Mouse (Mus musculus) stomach, embryonic 15.5 days (tissue): ENCODE results near the gene Dedd. TPM values are rescaled to one million over a fixed set of nuclear protein-coding genes. Genes with fewer than 3 reads are reported as not detected.

Source experiments
- ATAC-seq: fragments of 200-750 bp; cut with Nextera tagmentation; 2 replicates; pipeline ENCODE4 v1.8.0; 2017; ENCODE audit warnings: low read depth, moderate number of reproducible peaks, moderate TSS enrichment; ENCODE audit not compliant: insufficient read depth, low FRiP score
- H3K27ac ChIP-seq: fragments of 300-500 bp; sonication (generic); 2 replicates; pipeline ENCODE4 v1.5.1; 2015; ENCODE audit warnings: mild to moderate bottlenecking, inconsistent platforms
- H3K27me3 ChIP-seq: fragments of 300-500 bp; sonication (generic); replicated peaks from 2 replicates; pipeline ENCODE4 v1.6.1; 2015; ENCODE audit warnings: inconsistent platforms
- H3K36me3 ChIP-seq: fragments of 300-500 bp; sonication (generic); 2 replicates; pipeline ENCODE4 v1.6.1; 2015; ENCODE audit warnings: inconsistent platforms
- H3K4me1 ChIP-seq: fragments of 300-500 bp; sonication (generic); 2 replicates; pipeline ENCODE4 v1.6.1; 2015; ENCODE audit warnings: inconsistent platforms
- H3K4me2 ChIP-seq: fragments of 300-500 bp; sonication (generic); 2 replicates; pipeline ENCODE4 v1.6.1; 2015; ENCODE audit warnings: mild to moderate bottlenecking, inconsistent platforms
- H3K4me3 ChIP-seq: fragments of 300-500 bp; sonication (generic); replicated peaks from 2 replicates; pipeline ENCODE4 v1.5.1; 2015; ENCODE audit warnings: inconsistent platforms
- H3K9ac ChIP-seq: fragments of 300-500 bp; sonication (generic); 2 replicates; pipeline ENCODE4 v1.6.1; 2015; ENCODE audit warnings: inconsistent platforms
- H3K9me3 ChIP-seq: fragments of 300-500 bp; sonication (generic); 2 replicates; pipeline ENCODE4 v1.6.1; 2016; ENCODE audit warnings: inconsistent platforms
- WGBS: fragments of 180-500 bp; shearing (Covaris S2); methylation state at CpG from one replicate; pipeline ENCODE4 v1.1.7; 2015; 5-methylcytosine and 5-hydroxymethylcytosine counted together
- polyA plus RNA-seq: library from polyadenylated mRNA; unstranded; fragments of >200 nt; fragmentation: Nextera tagmentation; extraction: Ambion mirVana; gene quantifications from 2 replicates; pipeline ENCODE4 v1.2.1, GENCODE M21; 2015

The Dedd gene
- polyA plus RNA-seq, 1 experiment from 2014 or later, result 43.1 TPM

DNA sequence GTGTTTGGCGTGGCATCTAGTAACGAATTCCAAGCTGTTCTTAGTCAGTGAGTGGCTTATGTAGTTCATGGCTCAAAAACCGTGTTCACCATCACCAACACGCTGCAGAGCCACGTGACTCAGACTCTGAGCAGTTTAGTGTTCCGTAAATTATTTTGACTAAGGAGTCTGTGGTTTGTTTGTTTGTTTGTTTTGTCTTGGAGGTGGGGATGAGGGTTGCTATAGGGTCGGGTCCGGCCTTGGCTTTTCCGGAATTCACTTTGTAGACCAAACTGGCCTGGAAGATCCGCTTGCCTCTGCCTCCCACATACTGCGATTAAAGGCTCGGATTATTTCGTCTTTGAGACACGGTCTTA lies 17.1 kb downstream of the Dedd start:
- under 1% methylated on average over 14 of the region's 14 CpGs for WGBS
- no peaks in the 10 kb centered on the region for H3K27me3 ChIP-seq
- peak overlapping the region; percentile 72; the same call in 1 of the 2 replicates for H3K27ac ChIP-seq
- peak overlapping the region; percentile 94 for H3K4me3 ChIP-seq
- peaks cover 13% of the 10 kb centered on the region; the same call in 1 of the 2 replicates for H3K4me1 ChIP-seq
- no peak; the same call in 1 of the 2 replicates for ATAC-seq
- no peaks in the 10 kb centered on the region for H3K9me3 ChIP-seq
- peak overlapping the region; percentile 74 for H3K9ac ChIP-seq
- peaks cover 14% of the 10 kb centered on the region for H3K36me3 ChIP-seq
- peak overlapping the region; percentile 76 for H3K4me2 ChIP-seq

DNA sequence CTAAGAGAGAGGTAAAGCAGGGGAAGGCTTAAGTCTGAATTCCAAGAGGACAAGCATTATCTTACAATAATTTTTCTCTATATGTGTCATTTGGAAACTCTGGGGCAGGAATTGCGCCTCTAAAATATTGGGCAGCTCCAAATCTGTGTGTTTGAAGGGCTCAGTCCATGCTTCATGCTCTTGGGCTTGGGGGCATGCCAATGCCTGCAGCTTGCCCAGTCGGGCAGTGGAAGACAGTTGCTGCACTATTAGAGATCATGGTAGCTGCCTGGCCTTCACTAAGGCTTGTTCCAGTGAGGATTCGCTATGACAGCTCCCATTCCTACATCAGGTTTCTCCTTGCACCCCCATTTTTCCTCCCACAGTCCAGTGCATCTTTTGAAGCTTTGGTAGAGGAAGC lies 19.7 kb downstream of the Dedd start:
- Histone ChIP-seq H3K27ac (no peak overlapping the region), H3K4me3 (no peak overlapping the region), H3K9me3 (no peaks in the 10 kb centered on the region), H3K9ac (no peak overlapping the region), H3K4me1 (peaks cover 13% of the 10 kb centered on the region; the same call in 1 of the 2 replicates), H3K27me3 (no peaks in the 10 kb centered on the region), H3K36me3 (no peaks in the 10 kb centered on the region), H3K4me2 (no peak overlapping the region)
- no peak for ATAC-seq
- 90% methylated on average over 3 of the region's 3 CpGs for WGBS

GRCm38 (mm10) chr1:171349210-171349609 lies 20.3 kb downstream of the Dedd start:
- 80% methylated on average over 2 of the region's 2 CpGs for WGBS
- Histone ChIP-seq H3K4me3 (no peak overlapping the region), H3K4me2 (no peak overlapping the region), H3K36me3 (no peaks in the 10 kb centered on the region), H3K27me3 (no peaks in the 10 kb centered on the region), H3K4me1 (peaks cover 12% of the 10 kb centered on the region; the same call in 1 of the 2 replicates), H3K9me3 (no peaks in the 10 kb centered on the region), H3K27ac (no peak overlapping the region), H3K9ac (no peak overlapping the region)
- no peak for ATAC-seq

GRCm38 (mm10) chr1:171355812-171356340 lies 26.9 kb downstream of the Dedd start:
- Histone ChIP-seq H3K36me3 (peaks cover 16% of the 10 kb centered on the region), H3K27ac (no peak overlapping the region), H3K4me1 (no peaks in the 10 kb centered on the region), H3K4me2 (no peak overlapping the region), H3K27me3 (no peaks in the 10 kb centered on the region), H3K9me3 (no peaks in the 10 kb centered on the region), H3K4me3 (no peak overlapping the region), H3K9ac (no peak overlapping the region)
- ATAC-seq, result no peak
- 83% methylated on average over 5 of the region's 5 CpGs for WGBS

GRCm38 (mm10) chr1:171356814-171357213 lies 27.9 kb downstream of the Dedd start:
- Histone ChIP-seq H3K4me1 (peaks cover 4% of the 10 kb centered on the region; the same call in 1 of the 2 replicates), H3K27ac (no peak overlapping the region), H3K27me3 (no peaks in the 10 kb centered on the region), H3K4me2 (no peak overlapping the region), H3K9me3 (no peaks in the 10 kb centered on the region), H3K4me3 (no peak overlapping the region), H3K9ac (no peak overlapping the region), H3K36me3 (peaks cover 16% of the 10 kb centered on the region)
- WGBS, result 89% methylated on average over 2 of the region's 2 CpGs
- ATAC-seq, result no peak

DNA sequence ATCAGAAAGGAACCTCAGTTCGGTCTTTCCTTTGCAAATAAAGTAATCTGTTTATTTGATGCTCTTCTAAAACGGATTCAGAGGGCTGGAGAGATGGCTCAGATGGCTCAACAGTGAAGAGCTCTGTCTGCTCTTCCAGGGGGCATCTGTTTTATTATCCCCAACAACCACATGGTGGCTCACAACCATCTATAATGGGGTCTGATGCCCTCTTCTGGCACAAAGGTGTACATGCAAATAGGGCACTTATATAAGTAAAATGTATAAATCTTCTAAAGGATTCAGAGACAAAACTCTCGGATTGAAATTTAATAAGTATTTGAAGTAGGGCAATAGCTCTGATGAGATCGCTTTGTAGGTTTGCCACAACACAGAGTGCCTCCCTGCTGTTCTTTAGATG lies 29.5 kb downstream of the Dedd start:
- H3K27me3 ChIP-seq, result no peaks in the 10 kb centered on the region
- 69% methylated on average over 4 of the region's 4 CpGs for WGBS
- H3K4me1 ChIP-seq, result peaks cover 4% of the 10 kb centered on the region; the same call in 1 of the 2 replicates
- H3K27ac ChIP-seq, result no peak overlapping the region
- no peak for ATAC-seq
- no peaks in the 10 kb centered on the region for H3K9me3 ChIP-seq
- H3K4me2 ChIP-seq, result no peak overlapping the region
- no peak overlapping the region for H3K9ac ChIP-seq
- H3K4me3 ChIP-seq, result no peak overlapping the region
- H3K36me3 ChIP-seq, result peaks cover 16% of the 10 kb centered on the region

GRCm38 (mm10) chr1:171360253-171360652 lies 31.3 kb downstream of the Dedd start:
- WGBS, result 4% methylated on average over 26 of the region's 26 CpGs
- H3K27me3 ChIP-seq, result no peaks in the 10 kb centered on the region
- peak; percentile 28; the same call in 1 of the 2 replicates for ATAC-seq
- peak overlapping the region; percentile 75 for H3K4me2 ChIP-seq
- H3K36me3 ChIP-seq, result peaks cover 16% of the 10 kb centered on the region
- peak overlapping the region; percentile 51 for H3K4me3 ChIP-seq
- no peak overlapping the region; the same call in 1 of the 2 replicates for H3K27ac ChIP-seq
- peaks cover 4% of the 10 kb centered on the region; the same call in 1 of the 2 replicates for H3K4me1 ChIP-seq
- peak overlapping the region; percentile 10; the same call in 1 of the 2 replicates for H3K9ac ChIP-seq
- H3K9me3 ChIP-seq, result no peaks in the 10 kb centered on the region

GRCm38 (mm10) chr1:171360656-171361055 lies 31.7 kb downstream of the Dedd start, which contains the start of gene Klhdc9:
TSS of gene Klhdc9 (minus strand) at chr1:171360798.
- Histone ChIP-seq H3K9me3 (no peaks in the 10 kb centered on the region), H3K4me1 (peaks cover 4% of the 10 kb centered on the region; the same call in 1 of the 2 replicates), H3K4me2 (peak within 1 kb of the TSS; percentile 75), H3K4me3 (peak within 1 kb of the TSS; percentile 51), H3K27me3 (no peaks in the 10 kb centered on the region), H3K36me3 (peaks cover 16% of the 10 kb centered on the region), H3K9ac (peak within 1 kb of the TSS; percentile 10; the same call in 1 of the 2 replicates), H3K27ac (peak within 1 kb of the TSS; percentile 52)
- peak; percentile 86 for ATAC-seq
- WGBS, result 1% methylated on average over 21 of the region's 21 CpGs

DNA sequence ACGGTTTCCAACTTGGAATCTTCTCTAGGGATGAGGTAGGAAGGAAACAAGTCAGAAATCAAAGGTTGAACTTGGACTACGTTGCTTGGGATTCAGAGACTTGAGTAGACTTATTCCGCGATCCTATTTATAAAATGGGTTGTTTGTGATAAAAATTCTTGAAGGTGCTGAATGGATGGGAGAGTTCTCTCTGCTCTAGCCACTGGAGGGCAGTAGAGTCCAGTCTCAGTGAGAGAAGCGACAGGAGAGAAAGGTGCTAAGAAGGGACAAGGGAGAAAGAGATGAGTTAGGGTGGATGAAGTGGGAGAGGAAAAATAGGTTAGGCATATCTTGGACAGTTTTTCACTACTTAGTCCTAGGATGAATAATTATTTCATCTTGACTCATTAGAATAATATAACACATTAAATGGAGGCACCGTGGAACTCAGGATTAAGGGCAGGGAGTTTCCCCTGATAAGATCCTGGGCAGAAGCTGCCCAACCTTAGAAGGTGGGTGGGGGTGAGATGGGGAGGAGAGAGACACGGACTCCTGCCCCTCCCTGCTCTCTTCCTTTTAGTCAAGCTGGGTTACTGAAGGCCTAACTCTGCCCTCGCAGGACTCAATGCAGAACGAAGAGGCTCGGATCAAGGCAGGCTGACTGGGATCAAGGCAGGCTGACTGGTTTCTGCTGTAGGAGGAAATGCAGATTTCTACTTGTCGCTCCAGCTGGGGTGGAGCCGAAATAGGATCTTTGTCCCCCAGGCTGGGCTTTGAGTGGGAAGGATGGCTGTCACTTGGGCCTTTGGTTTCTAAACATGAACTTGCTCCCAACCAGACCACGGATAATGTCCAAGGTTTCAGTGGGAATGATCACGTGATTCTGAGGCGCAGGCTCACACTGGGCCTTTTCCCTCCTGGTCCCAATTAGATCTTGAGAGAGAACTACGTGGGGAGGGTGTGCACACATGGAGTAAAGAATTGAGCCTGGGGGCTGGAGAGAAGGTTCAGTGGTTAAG lies 32.5 kb downstream of the Dedd start:
- peak overlapping the region; percentile 51 for H3K4me3 ChIP-seq
- H3K4me1 ChIP-seq, result peaks cover 4% of the 10 kb centered on the region; the same call in 1 of the 2 replicates
- H3K4me2 ChIP-seq, result peak overlapping the region; percentile 75
- H3K27me3 ChIP-seq, result no peaks in the 10 kb centered on the region
- ATAC-seq, result peak; percentile 40; the same call in 1 of the 2 replicates
- WGBS, result 29% methylated on average over 16 of the region's 16 CpGs
- H3K9me3 ChIP-seq, result no peaks in the 10 kb centered on the region
- peak overlapping the region; percentile 52; the same call in 1 of the 2 replicates for H3K27ac ChIP-seq
- H3K36me3 ChIP-seq, result peaks cover 15% of the 10 kb centered on the region
- peak overlapping the region; percentile 10; the same call in 1 of the 2 replicates for H3K9ac ChIP-seq

GRCm38 (mm10) chr1:171365934-171366333 lies 37.0 kb downstream of the Dedd start:
- Histone ChIP-seq H3K9me3 (no peaks in the 10 kb centered on the region), H3K4me3 (no peak overlapping the region), H3K4me2 (no peak overlapping the region), H3K36me3 (no peaks in the 10 kb centered on the region), H3K27ac (no peak overlapping the region; the same call in 1 of the 2 replicates), H3K4me1 (peaks cover 4% of the 10 kb centered on the region; the same call in 1 of the 2 replicates), H3K27me3 (no peaks in the 10 kb centered on the region), H3K9ac (no peak overlapping the region)
- WGBS, result 52% methylated on average over 7 of the region's 7 CpGs
- no peak for ATAC-seq

DNA sequence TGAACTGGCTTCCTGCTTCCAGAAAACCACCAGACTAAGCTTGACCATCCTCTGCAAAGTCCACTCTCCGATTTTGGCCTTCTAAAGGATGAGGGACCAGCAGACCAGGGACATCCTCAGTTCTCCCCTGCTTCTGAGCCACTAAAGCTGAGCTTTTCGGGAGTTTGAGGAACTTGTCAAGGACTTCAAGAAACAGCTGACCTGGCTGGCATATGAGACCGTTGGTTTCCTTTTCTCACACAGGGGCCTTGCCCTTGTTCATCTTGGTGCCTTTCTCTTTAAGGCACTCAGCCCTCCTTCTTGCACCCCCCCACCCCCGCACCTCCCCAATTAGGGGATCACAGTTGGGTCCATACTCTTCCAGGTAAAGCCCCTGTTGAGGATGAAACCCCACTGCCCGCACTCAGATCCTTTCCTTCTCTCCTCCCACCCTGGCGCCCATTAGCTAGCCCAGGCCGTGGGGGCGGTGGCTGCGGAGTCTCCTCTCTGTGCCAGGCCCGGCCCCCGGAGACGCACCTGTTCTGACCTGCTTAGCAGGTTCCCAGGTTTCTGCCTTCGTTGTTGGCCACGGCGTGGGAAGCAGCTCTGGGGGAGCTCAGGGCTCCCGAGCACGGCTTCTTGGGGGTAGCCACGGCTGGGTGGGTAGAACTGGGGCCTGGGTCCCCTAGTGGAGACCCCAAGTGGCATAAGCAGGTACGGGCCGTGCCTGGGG lies 41.1 kb downstream of the Dedd start, which contains the start of gene Nectin4:
Gene Nectin4, plus strand, starts transcription at position 255 of the 712 bp plus-strand sequence.
- peak; percentile 78 for ATAC-seq
- Histone ChIP-seq H3K4me2 (peak within 1 kb of the TSS; percentile 45), H3K9me3 (no peaks in the 10 kb centered on the region), H3K4me3 (peak within 1 kb of the TSS; percentile 35), H3K27ac (peak within 1 kb of the TSS; percentile 75), H3K4me1 (peaks cover 8% of the 10 kb centered on the region), H3K9ac (0 out of 2 replicates have a peak within 1 kb of the TSS, but pooled peaks have one; percentile 17), H3K36me3 (no peaks in the 10 kb centered on the region), H3K27me3 (no peaks in the 10 kb centered on the region)
- 35% methylated on average over 20 of the region's 20 CpGs for WGBS
